Comparison of ENCODE assay signal across 8 mouse cellular contexts in the genomic region with DNA sequence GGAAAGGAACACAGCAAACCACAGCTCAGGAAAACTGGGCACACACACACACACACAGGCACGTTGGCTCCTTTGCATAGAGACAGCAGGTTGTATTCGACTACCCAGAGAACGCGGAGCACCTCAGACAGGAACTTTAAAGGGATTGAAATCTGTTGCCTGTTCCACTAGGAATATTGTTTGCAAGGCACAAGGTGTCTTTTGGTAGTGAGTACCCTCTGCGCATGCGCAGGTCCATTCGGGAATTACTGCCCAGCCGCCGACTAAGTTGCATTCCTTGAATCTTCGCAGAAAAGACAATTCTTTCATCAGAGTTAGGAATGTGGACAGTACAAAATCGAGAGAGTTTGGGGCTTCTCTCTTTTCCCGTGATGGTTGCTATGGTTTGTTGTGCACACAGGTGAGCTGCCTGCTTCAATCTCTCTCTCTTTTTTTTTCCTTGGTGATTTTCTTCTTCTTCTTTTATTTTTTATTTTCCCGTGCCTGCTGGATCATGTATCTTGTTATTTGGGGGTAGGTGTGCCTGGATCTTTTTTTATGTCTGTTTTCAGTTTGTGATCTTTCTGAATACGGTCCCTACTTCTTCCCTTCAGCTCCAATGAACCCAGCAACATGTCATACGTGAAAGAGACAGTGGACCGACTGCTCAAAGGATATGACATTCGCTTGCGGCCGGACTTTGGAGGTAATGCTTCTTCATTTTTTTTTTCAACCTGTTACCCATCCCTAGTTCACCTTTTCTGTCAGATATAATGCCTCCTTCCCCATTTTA. TPM values are rescaled to one million over a fixed set of nuclear protein-coding genes. Genes with fewer than 3 reads are reported as not detected.
DNase-seq lines count a peak whose midpoint lies in the region; ATAC-seq lines count a peak whose summit lies in the region.

No protein-coding gene starts in this region.

- H3K9me3 ChIP-seq in intestine, embryonic 14.5 days (ENCODE audit: control insufficient read depth, low read length) = no peaks in the 10 kb centered on the region
- H3K9me3 ChIP-seq in midbrain, embryonic 14.5 days (ENCODE audit: control insufficient read depth, low read length) = no peaks in the 10 kb centered on the region

- no peaks in the 10 kb centered on the region for H3K27me3 ChIP-seq in intestine, embryonic 14.5 days (replicated peaks; ENCODE audit: control insufficient read depth, insufficient read depth, low read length)
- H3K27me3 ChIP-seq in midbrain, embryonic 14.5 days (ENCODE audit: control insufficient read depth, insufficient read depth, low read length) = no peaks in the 10 kb centered on the region

- H3K4me1 ChIP-seq in intestine, embryonic 14.5 days (replicated peaks; ENCODE audit: control insufficient read depth, insufficient read depth, low read length) = no peaks in the 10 kb centered on the region
- 0 out of 2 replicates have a peak, but pooled peaks cover 4% of the 10 kb centered on the region for H3K4me1 ChIP-seq in midbrain, embryonic 14.5 days (ENCODE audit: control insufficient read depth, insufficient read depth, low read length)

- WGBS in intestine, embryonic 14.5 days = under 1% methylated on average over 19 of the region's 19 CpGs
- under 1% methylated on average over 19 of the region's 19 CpGs for WGBS in midbrain, embryonic 14.5 days

- no peaks in the 10 kb centered on the region for H3K36me3 ChIP-seq in intestine, embryonic 14.5 days (ENCODE audit: control insufficient read depth, insufficient read depth, low read length)
- no peaks in the 10 kb centered on the region for H3K36me3 ChIP-seq in midbrain, embryonic 14.5 days (ENCODE audit: control insufficient read depth, insufficient read depth, low read length)

- H3K4me2 ChIP-seq in intestine, embryonic 14.5 days (ENCODE audit: low read length) = peak overlapping the region; percentile 69
- peak overlapping the region; percentile 91 for H3K4me2 ChIP-seq in midbrain, embryonic 14.5 days (ENCODE audit: low read length)

- no peak overlapping the region for H3K9ac ChIP-seq in intestine, embryonic 14.5 days (ENCODE audit: low read length)
- peak overlapping the region; percentile 54; the same call in 1 of the 2 replicates for H3K9ac ChIP-seq in midbrain, embryonic 14.5 days (replicated peaks; ENCODE audit: low read length)

- peak; percentile 39 for DNase-seq in R1 (ENCODE audit: low read depth, low spot score)
- peak; percentile 65 for DNase-seq in cerebellum, adult 8-10 months
- DNase-seq in forelimb bud, embryonic 11.5 days (ENCODE audit: low read depth, low spot score) = peak; percentile 57
- DNase-seq in intestine, embryonic 14.5 days (ENCODE audit: low spot score) = peak; percentile 76
- peak; percentile 61 to 65 for DNase-seq in left cerebral cortex, adult 8-10 months (ENCODE audit: low spot score in 2 of 2)
- peak; percentile 90 for DNase-seq in midbrain, embryonic 14.5 days
- peak; percentile 71 for DNase-seq in testis, postnatal 10 days (ENCODE audit: low spot score)
- no peak for DNase-seq in thymus, postnatal 14 days

- no peak overlapping the region for H3K27ac ChIP-seq in intestine, embryonic 14.5 days (ENCODE audit: low read depth)
- H3K27ac ChIP-seq in midbrain, embryonic 14.5 days (replicated peaks; ENCODE audit: low read depth, low read length) = no peak overlapping the region

- peak overlapping the region; percentile 45 for H3K4me3 ChIP-seq in intestine, embryonic 14.5 days (ENCODE audit: low read depth, low read length)
- H3K4me3 ChIP-seq in midbrain, embryonic 14.5 days (replicated peaks; ENCODE audit: low read depth, low read length) = peak overlapping the region; percentile 53

- ATAC-seq in intestine, embryonic 14.5 days (replicated peaks; ENCODE audit: low FRiP score, low TSS enrichment, low read depth) = no peak
- ATAC-seq in midbrain, embryonic 14.5 days (ENCODE audit: low FRiP score, low TSS enrichment) = no peak

RNA-seq across cellular contexts. Expression of a gene that starts 41.8 kb away (rescaled TPM):
- 1.5 and 3.1 TPM in 2 replicates for polyA plus RNA-seq in intestine, embryonic 14.5 days (2014; fragmentation: Nextera tagmentation; extraction: Ambion mirVana)
- total RNA-seq in left cerebral cortex, adult 8-10 months (2022) = 100 to 1,000 TPM in 3 of 4 experiments, 10 to 100 TPM in 1; 96.0 to 117 (median 108) TPM
- 11.3 and 15.1 TPM in 2 replicates for polyA plus RNA-seq in midbrain, embryonic 14.5 days (2014; fragmentation: Nextera tagmentation; extraction: Ambion mirVana)

RNA-seq across cellular contexts. Expression of a gene that starts 42.0 kb away (rescaled TPM):
- polyA plus RNA-seq in intestine, embryonic 14.5 days (2014; fragmentation: Nextera tagmentation; extraction: Ambion mirVana) = 0.43 and 1.0 TPM in 2 replicates
- total RNA-seq in left cerebral cortex, adult 8-10 months (2022) = 100 to 1,000 TPM in 1 of 4 experiments, 10 to 100 TPM in 3; 82.8 to 100 (median 89.7) TPM
- polyA plus RNA-seq in midbrain, embryonic 14.5 days (2014; fragmentation: Nextera tagmentation; extraction: Ambion mirVana) = 18.8 and 23.4 TPM in 2 replicates
